Mouse (Mus musculus): ENCODE data around the gene Kcnip2.

GRCm38 (mm10) chr19:45807732-45808131 lies 8.1 kb downstream of the Kcnip2 start:
- no peak for TF ChIP-seq CTCF (IDR thresholded peaks at IDR 0.05; ENCODE audit: low read depth)
- no peak for TF ChIP-seq EP300 (IDR thresholded peaks at IDR 0.05; ENCODE audit: low read depth)

Data from heart, postnatal 0 days (tissue).